Mouse (Mus musculus): Measurements from ENCODE around the gene Stk11ip.

DNA sequence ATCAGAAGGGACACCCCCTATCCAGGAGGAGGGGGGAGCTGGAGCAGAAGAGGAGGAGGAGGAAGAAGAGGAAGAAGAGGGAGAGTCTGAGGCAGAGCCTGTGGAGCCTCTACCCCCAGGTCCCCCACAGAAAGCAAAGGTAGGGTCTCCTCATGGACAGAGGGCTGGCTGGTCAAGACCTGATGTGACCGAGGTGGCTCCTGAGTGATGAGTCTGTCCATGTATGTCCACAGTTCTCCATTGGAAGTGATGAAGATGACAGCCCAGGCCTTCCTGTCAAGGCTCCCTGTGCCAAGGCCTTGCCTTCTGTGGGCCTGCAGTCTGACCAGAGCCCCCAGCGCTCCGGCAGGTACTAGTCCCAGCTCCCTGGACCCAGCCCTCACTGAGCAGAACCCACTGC is 26.8 kb downstream of the Stk11ip start:
- TF ChIP-seq CTCF (IDR thresholded peaks at IDR 0.05; ENCODE audit: insufficient read depth, low read depth, low read length) (no peak), POLR2A (IDR thresholded peaks at IDR 0.05; ENCODE audit: insufficient read depth, low read depth, low read length) (no peak)

Measured in olfactory bulb, adult 2 months (tissue).